Mouse (Mus musculus): ENCODE data around the gene Trcg1. TPM values are rescaled to one million over a fixed set of nuclear protein-coding genes. Genes with fewer than 3 reads are reported as not detected.
"Not testable (repeated sequence)": the region's sequence is repeated elsewhere in the genome, so short reads cannot be mapped to it uniquely, and the experiment has no call there.

The Trcg1 gene
- polyA plus RNA-seq (2017; shearing (Covaris generic)) = not detected

GRCm38 (mm10) chr9:57236256-57236655 lies at the start of gene Trcg1:
Gene Trcg1 (plus strand): TSS chr9:57236556.
- no peak for ATAC-seq

GRCm38 (mm10) chr9:57196708-57197107 lies 39.6 kb upstream of the Trcg1 start:
- no peak for ATAC-seq

- ATAC-seq = no peak
Observed at GRCm38 (mm10) chr9:57197414-57197813, 38.9 kb upstream of the Trcg1 start.

GRCm38 (mm10) chr9:57202981-57203380 lies 33.4 kb upstream of the Trcg1 start:
- no peak for ATAC-seq

GRCm38 (mm10) chr9:57203571-57203970 lies 32.8 kb upstream of the Trcg1 start:
- not testable (repeated sequence) for ATAC-seq

- ATAC-seq = no peak
Observed at GRCm38 (mm10) chr9:57206896-57207295, 29.5 kb upstream of the Trcg1 start.

GRCm38 (mm10) chr9:57209316-57209715 lies 27.0 kb upstream of the Trcg1 start:
- ATAC-seq = no peak

GRCm38 (mm10) chr9:57212448-57213222 lies 23.7 kb upstream of the Trcg1 start:
- ATAC-seq = no peak

GRCm38 (mm10) chr9:57214500-57214899 lies 21.9 kb upstream of the Trcg1 start:
- no peak for ATAC-seq

GRCm38 (mm10) chr9:57217220-57217619 lies 19.1 kb upstream of the Trcg1 start:
- no peak for ATAC-seq

- no peak for ATAC-seq
Observed at GRCm38 (mm10) chr9:57218776-57219175, 17.6 kb upstream of the Trcg1 start.

GRCm38 (mm10) chr9:57219511-57219910 lies 16.8 kb upstream of the Trcg1 start:
- no peak for ATAC-seq

- ATAC-seq = no peak
Observed at GRCm38 (mm10) chr9:57220356-57220755, 16.0 kb upstream of the Trcg1 start.

- no peak for ATAC-seq
Observed at GRCm38 (mm10) chr9:57223341-57223740, 13.0 kb upstream of the Trcg1 start.

- no peak for ATAC-seq
Observed at GRCm38 (mm10) chr9:57225780-57226627, 10.4 kb upstream of the Trcg1 start.

GRCm38 (mm10) chr9:57226628-57227122 lies 9.7 kb upstream of the Trcg1 start:
- ATAC-seq = not testable (repeated sequence)

GRCm38 (mm10) chr9:57227203-57227602 lies 9.2 kb upstream of the Trcg1 start:
- no peak for ATAC-seq

- ATAC-seq = no peak
Observed at GRCm38 (mm10) chr9:57228186-57228585, 8.2 kb upstream of the Trcg1 start.

GRCm38 (mm10) chr9:57229726-57230125 lies 6.6 kb upstream of the Trcg1 start:
- no peak for ATAC-seq

- ATAC-seq = no peak
Observed at GRCm38 (mm10) chr9:57230146-57230783, 6.1 kb upstream of the Trcg1 start.

GRCm38 (mm10) chr9:57231536-57232255 lies 4.7 kb upstream of the Trcg1 start:
- no peak for ATAC-seq

- no peak for ATAC-seq
Observed at GRCm38 (mm10) chr9:57232341-57232940, 3.9 kb upstream of the Trcg1 start.

Measured in CD4-positive, CD25-positive, alpha-beta regulatory T cell, adult 4 months (primary cell).